Mouse (Mus musculus): Measurements from ENCODE around the gene Tex19.1. TPM values are rescaled to one million over a fixed set of nuclear protein-coding genes. Genes with fewer than 3 reads are reported as not detected.

Tex19.1 gene
- polyA plus RNA-seq, 1 experiment from 2014 or later, result not detected

DNA sequence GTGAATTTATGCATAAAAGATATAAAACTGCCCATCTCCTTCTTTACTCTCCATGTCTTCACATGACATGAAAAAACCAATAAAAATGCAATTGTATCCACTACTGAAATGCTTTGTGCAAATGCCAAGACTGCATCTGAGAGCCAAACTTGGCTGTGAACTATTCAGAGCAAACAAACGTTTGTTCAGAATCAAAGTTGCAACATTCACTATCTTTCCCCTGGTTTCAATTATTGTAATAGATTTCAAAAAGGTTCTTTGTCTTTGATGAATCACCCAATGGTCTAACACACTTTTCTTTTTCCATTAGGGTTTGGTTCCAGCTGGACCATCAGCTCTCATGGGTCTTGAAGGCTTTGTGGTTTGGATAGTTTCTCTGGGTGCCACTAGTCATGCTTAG, 16.3 kb upstream of the Tex19.1 start:
- ATAC-seq (replicated peaks; ENCODE audit: extremely low read depth, insufficient read depth, low FRiP score), result no peak
- Histone ChIP-seq H3K36me3 (ENCODE audit: control insufficient read depth, insufficient read depth) (no peaks in the 10 kb centered on the region), H3K4me2 (ENCODE audit: low read depth, low read length) (no peak overlapping the region), H3K4me3 (ENCODE audit: low read length) (no peak overlapping the region), H3K4me1 (ENCODE audit: control insufficient read depth, insufficient read depth, low read length) (peaks cover 4% of the 10 kb centered on the region; the same call in 1 of the 2 replicates), H3K9ac (ENCODE audit: low read length) (no peak overlapping the region), H3K27ac (ENCODE audit: low read length) (no peak overlapping the region), H3K9me3 (replicated peaks; ENCODE audit: control insufficient read depth, low read length) (no peaks in the 10 kb centered on the region), H3K27me3 (ENCODE audit: control insufficient read depth, insufficient read depth, low read length) (no peaks in the 10 kb centered on the region)
- WGBS, result 49% methylated on average over 1 of the region's 1 CpGs

DNA sequence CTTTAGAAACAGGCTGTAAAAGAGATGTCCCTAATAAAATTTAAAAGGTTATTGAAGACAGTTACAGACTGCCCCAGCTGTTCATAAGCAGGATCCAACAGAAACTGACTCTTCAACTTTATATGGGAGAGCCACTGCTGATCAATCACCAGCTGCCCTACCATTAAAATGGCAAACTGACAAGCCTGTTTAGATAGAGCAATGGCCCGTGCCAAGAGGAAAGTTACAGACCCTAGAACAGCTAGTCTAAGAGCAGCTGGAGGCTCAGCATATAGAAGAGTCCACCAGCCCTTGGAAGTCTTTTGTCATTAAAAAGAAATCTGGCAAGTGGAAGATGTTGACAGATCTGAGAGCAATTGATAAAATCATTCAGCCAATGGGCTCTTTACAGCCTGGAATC, 11.3 kb upstream of the Tex19.1 start:
- no peak for ATAC-seq (replicated peaks; ENCODE audit: extremely low read depth, insufficient read depth, low FRiP score)
- Histone ChIP-seq H3K27me3 (ENCODE audit: control insufficient read depth, insufficient read depth, low read length) (0 out of 2 replicates have a peak, but pooled peaks cover 3% of the 10 kb centered on the region), H3K27ac (ENCODE audit: low read length) (no peak overlapping the region), H3K4me1 (ENCODE audit: control insufficient read depth, insufficient read depth, low read length) (no peaks in the 10 kb centered on the region; the same call in 1 of the 2 replicates), H3K36me3 (ENCODE audit: control insufficient read depth, insufficient read depth) (no peaks in the 10 kb centered on the region), H3K4me2 (ENCODE audit: low read depth, low read length) (no peak overlapping the region), H3K4me3 (ENCODE audit: low read length) (no peak overlapping the region), H3K9ac (ENCODE audit: low read length) (no peak overlapping the region), H3K9me3 (replicated peaks; ENCODE audit: control insufficient read depth, low read length) (no peaks in the 10 kb centered on the region)
- WGBS, result 19% methylated on average over 1 of the region's 1 CpGs

DNA sequence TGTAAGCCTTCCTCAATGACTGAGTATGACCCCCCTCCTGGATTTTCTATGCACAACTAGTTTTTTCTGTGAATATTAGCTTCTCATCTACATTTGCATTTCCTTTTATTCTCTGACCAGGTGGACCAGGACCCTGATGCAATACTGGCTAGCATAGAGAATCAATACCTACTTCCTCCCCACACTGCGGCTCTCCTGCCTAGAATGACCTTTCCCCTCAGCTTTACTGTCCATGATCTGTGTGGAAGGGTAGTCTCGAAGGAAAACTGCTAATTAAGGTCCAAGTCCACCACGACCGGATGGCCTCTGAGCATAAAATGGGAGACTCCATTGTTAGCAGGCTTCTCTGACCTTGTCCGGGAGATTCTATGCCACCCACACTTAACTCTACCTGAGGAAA, 8.3 kb upstream of the Tex19.1 start:
- no peaks in the 10 kb centered on the region for H3K9me3 ChIP-seq (replicated peaks; ENCODE audit: control insufficient read depth, low read length)
- ATAC-seq (replicated peaks; ENCODE audit: extremely low read depth, insufficient read depth, low FRiP score), result no peak
- 92% methylated on average over 5 of the region's 5 CpGs for WGBS
- H3K27me3 ChIP-seq (ENCODE audit: control insufficient read depth, insufficient read depth, low read length), result 0 out of 2 replicates have a peak, but pooled peaks cover 3% of the 10 kb centered on the region
- no peak overlapping the region for H3K27ac ChIP-seq (ENCODE audit: low read length)
- no peak overlapping the region for H3K4me3 ChIP-seq (ENCODE audit: low read length)
- no peak overlapping the region for H3K9ac ChIP-seq (ENCODE audit: low read length)
- H3K4me2 ChIP-seq (ENCODE audit: low read depth, low read length), result no peak overlapping the region
- no peaks in the 10 kb centered on the region; the same call in 1 of the 2 replicates for H3K4me1 ChIP-seq (ENCODE audit: control insufficient read depth, insufficient read depth, low read length)
- no peaks in the 10 kb centered on the region for H3K36me3 ChIP-seq (ENCODE audit: control insufficient read depth, insufficient read depth)

DNA sequence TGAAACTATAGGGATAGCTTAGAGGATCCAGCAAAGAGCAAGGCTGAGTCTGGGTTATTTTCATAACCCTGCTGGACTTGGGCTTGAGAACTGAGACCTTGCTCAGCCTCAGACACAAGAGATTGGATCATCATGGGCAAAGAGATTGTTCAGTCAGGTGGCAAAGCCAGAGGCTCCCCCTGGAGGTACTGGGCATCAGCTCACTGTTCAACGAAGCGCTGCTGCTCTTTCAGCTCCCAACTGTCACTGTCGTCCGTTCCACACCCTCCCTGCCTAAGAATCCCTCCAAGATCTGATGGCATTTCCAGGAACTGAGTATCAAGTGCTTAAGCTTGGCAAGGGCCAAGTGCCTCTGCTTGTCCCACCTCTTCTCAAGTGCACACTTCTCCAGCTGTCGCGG, 7.2 kb upstream of the Tex19.1 start:
- H3K4me1 ChIP-seq (ENCODE audit: control insufficient read depth, insufficient read depth, low read length), result no peaks in the 10 kb centered on the region; the same call in 1 of the 2 replicates
- H3K4me3 ChIP-seq (ENCODE audit: low read length), result no peak overlapping the region
- no peak overlapping the region for H3K9ac ChIP-seq (ENCODE audit: low read length)
- no peaks in the 10 kb centered on the region for H3K9me3 ChIP-seq (replicated peaks; ENCODE audit: control insufficient read depth, low read length)
- 0 out of 2 replicates have a peak, but pooled peaks cover 3% of the 10 kb centered on the region for H3K27me3 ChIP-seq (ENCODE audit: control insufficient read depth, insufficient read depth, low read length)
- H3K36me3 ChIP-seq (ENCODE audit: control insufficient read depth, insufficient read depth), result no peaks in the 10 kb centered on the region
- ATAC-seq (replicated peaks; ENCODE audit: extremely low read depth, insufficient read depth, low FRiP score), result no peak
- no peak overlapping the region for H3K27ac ChIP-seq (ENCODE audit: low read length)
- no peak overlapping the region for H3K4me2 ChIP-seq (ENCODE audit: low read depth, low read length)
- WGBS, result 26% methylated on average over 6 of the region's 6 CpGs

DNA sequence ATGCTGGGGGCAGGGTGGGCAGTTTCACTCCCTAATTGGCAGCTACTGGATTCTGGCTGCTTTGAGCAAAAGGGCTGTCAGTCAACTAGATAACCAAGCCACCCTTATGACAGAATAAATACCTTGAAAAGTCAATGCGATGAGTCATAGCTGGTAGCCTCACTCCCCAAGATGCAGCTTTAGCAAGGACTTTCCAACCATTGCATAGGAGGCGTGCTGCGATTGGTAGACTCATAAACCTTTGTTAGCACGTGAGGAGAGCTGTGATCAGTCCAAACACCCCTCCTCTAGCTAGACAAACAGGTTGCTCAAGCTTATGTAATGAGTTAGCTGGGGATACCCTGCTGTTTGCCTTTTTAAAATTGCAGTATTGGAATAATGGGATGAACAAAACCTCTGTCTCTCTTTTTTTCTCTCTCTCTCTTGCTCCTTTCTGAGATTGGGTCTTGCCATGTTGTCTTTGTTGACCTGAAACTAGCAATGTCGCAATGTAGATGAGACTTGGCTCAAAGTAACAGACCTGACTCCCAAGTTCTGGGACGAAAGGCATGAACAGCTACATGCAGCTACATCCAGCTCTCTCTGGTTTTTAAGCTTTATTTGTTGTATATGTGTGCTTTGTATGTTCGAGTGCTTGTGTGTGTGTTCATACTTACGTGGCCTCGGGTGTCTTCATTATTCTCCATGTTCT, 2.5 kb upstream of the Tex19.1 start:
- Histone ChIP-seq H3K36me3 (ENCODE audit: control insufficient read depth, insufficient read depth) (no peaks in the 10 kb centered on the region), H3K27me3 (ENCODE audit: control insufficient read depth, insufficient read depth, low read length) (0 out of 2 replicates have a peak, but pooled peaks cover 3% of the 10 kb centered on the region), H3K4me1 (ENCODE audit: control insufficient read depth, insufficient read depth, low read length) (no peaks in the 10 kb centered on the region), H3K9ac (ENCODE audit: low read length) (no peak overlapping the region), H3K4me3 (ENCODE audit: low read length) (no peak overlapping the region), H3K9me3 (replicated peaks; ENCODE audit: control insufficient read depth, low read length) (no peaks in the 10 kb centered on the region), H3K4me2 (ENCODE audit: low read depth, low read length) (no peak overlapping the region), H3K27ac (ENCODE audit: low read length) (no peak overlapping the region)
- 74% methylated on average over 9 of the region's 9 CpGs for WGBS
- ATAC-seq (replicated peaks; ENCODE audit: extremely low read depth, insufficient read depth, low FRiP score), result no peak

DNA sequence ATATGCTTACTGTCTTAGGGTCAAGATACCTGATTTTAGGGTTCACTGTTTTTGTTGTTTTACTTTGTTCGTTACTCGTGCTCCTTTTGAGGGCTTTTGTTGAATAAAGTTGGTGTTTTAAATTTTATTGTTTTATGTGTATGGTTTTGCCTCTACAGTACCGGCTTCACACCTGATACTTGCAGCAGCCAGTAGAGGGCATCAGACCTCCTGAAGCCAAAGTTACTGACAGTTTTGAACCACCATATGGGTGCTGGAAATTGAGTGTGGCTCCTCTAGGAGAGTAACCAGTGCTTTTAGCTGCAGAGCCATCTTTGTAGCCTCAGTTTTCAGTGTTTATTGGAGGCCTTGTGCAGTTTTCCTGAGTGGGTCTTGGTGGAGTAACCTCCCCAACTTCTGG, 2.2 kb downstream of the Tex19.1 start:
- Histone ChIP-seq H3K4me2 (ENCODE audit: low read depth, low read length) (no peak overlapping the region), H3K9me3 (replicated peaks; ENCODE audit: control insufficient read depth, low read length) (no peaks in the 10 kb centered on the region), H3K4me3 (ENCODE audit: low read length) (no peak overlapping the region), H3K4me1 (ENCODE audit: control insufficient read depth, insufficient read depth, low read length) (no peaks in the 10 kb centered on the region), H3K36me3 (ENCODE audit: control insufficient read depth, insufficient read depth) (no peaks in the 10 kb centered on the region), H3K9ac (ENCODE audit: low read length) (no peak overlapping the region), H3K27ac (ENCODE audit: low read length) (no peak overlapping the region), H3K27me3 (ENCODE audit: control insufficient read depth, insufficient read depth, low read length) (no peaks in the 10 kb centered on the region)
- WGBS, result 81% methylated on average over 3 of the region's 3 CpGs
- ATAC-seq (replicated peaks; ENCODE audit: extremely low read depth, insufficient read depth, low FRiP score), result no peak

DNA sequence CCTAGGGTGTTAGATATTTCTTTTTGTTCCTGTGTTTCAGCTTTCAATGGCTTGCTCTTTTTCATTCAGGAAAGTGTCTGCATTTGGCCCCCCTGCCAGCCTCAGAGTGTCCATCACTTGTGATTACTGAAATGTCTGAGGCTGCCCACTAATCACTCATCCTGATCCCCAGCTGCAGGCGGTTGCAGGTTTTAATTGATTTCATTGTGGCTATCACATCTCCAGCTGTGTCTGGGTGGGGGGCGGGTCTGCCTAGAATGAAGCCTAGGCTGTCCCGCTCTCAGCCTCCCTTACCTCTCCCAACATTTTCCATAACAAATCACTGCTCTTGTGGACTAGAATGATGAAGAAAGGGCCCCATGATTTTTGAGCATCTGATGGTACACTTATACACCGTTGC, 8.3 kb downstream of the Tex19.1 start:
- no peaks in the 10 kb centered on the region for H3K9me3 ChIP-seq (replicated peaks; ENCODE audit: control insufficient read depth, low read length)
- H3K4me3 ChIP-seq (ENCODE audit: low read length), result no peak overlapping the region
- H3K27me3 ChIP-seq (ENCODE audit: control insufficient read depth, insufficient read depth, low read length), result peaks cover 31% of the 10 kb centered on the region
- H3K4me2 ChIP-seq (ENCODE audit: low read depth, low read length), result no peak overlapping the region
- no peak for ATAC-seq (replicated peaks; ENCODE audit: extremely low read depth, insufficient read depth, low FRiP score)
- H3K4me1 ChIP-seq (ENCODE audit: control insufficient read depth, insufficient read depth, low read length), result 0 out of 2 replicates have a peak, but pooled peaks cover 4% of the 10 kb centered on the region
- no peak overlapping the region for H3K9ac ChIP-seq (ENCODE audit: low read length)
- H3K36me3 ChIP-seq (ENCODE audit: control insufficient read depth, insufficient read depth), result no peaks in the 10 kb centered on the region
- WGBS, result 48% methylated on average over 4 of the region's 4 CpGs
- H3K27ac ChIP-seq (ENCODE audit: low read length), result no peak overlapping the region

DNA sequence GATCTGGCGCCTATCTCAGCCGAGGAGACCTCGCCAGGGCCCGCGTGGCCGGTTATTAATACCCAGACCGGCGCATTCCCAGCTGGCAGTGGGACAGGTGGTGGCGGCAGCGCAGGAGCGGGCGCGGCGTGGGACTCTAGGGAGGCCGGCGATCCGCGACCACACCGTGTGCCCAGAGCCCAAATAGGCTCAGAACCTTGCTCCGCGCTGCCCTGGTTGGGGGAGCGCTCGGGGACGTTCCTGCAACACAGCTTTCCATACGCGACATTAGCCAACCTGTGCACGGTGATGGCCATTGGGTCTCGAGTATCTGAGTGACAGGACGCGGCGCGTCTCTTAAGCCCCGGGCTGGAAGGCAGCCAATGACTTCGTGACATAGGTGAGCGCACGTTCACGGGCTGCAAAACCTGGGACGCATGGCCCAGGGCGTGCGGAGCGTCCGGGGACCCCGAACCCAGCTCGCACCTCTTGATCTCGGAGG, 10.5 kb downstream of the Tex19.1 start:
- 0 out of 2 replicates have a peak, but pooled peaks have one; percentile 52 for ATAC-seq (replicated peaks; ENCODE audit: extremely low read depth, insufficient read depth, low FRiP score)
- 2% methylated on average over 45 of the region's 45 CpGs for whole genome bisulfite sequencing

DNA sequence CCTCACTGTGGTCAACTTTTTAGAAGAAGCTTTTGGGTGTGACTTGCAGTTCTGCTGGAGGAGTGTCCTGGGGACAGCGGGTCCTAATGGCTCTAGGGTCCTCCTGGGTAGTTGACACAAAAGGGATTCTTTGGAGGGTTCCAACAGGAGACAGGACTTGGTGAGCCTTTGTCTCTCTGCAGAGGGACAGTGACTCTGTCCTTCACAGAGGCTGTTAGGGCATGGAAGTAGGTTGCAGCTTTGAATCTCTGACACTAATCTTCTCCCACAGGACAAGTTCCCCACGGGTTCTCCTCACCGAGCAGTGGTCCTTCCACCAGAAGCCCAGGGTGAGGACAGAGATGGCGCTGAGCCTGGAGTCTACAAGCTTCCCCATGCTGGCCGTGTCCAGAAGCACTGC, 14.0 kb downstream of the Tex19.1 start, which contains the start of gene Uts2r:
Gene Uts2r, plus strand, starts transcription at position 301 of the 400 bp plus-strand sequence.
- H3K36me3 ChIP-seq (ENCODE audit: control insufficient read depth, insufficient read depth), result no peaks in the 10 kb centered on the region
- ATAC-seq (replicated peaks; ENCODE audit: extremely low read depth, insufficient read depth, low FRiP score), result no peak
- H3K27me3 ChIP-seq (ENCODE audit: control insufficient read depth, insufficient read depth, low read length), result peaks cover 28% of the 10 kb centered on the region
- no peak within 1 kb of the TSS for H3K27ac ChIP-seq (ENCODE audit: low read length)
- no peaks in the 10 kb centered on the region for H3K9me3 ChIP-seq (replicated peaks; ENCODE audit: control insufficient read depth, low read length)
- no peak within 1 kb of the TSS for H3K9ac ChIP-seq (ENCODE audit: low read length)
- no peak within 1 kb of the TSS for H3K4me3 ChIP-seq (ENCODE audit: low read length)
- 0 out of 2 replicates have a peak, but pooled peaks cover 4% of the 10 kb centered on the region for H3K4me1 ChIP-seq (ENCODE audit: control insufficient read depth, insufficient read depth, low read length)
- WGBS, result 83% methylated on average over 5 of the region's 5 CpGs
- no peak within 1 kb of the TSS for H3K4me2 ChIP-seq (ENCODE audit: low read depth, low read length)

More for the DNA sequence above, 10.5 kb downstream of the Tex19.1 start:
- Histone ChIP-seq H3K9ac (ENCODE audit: low read length) (peak overlapping the region; percentile 15), H3K27me3 (ENCODE audit: control insufficient read depth, insufficient read depth, low read length) (peaks cover 31% of the 10 kb centered on the region), H3K36me3 (ENCODE audit: control insufficient read depth, insufficient read depth) (no peaks in the 10 kb centered on the region), H3K4me3 (ENCODE audit: low read length) (peak overlapping the region; percentile 40), H3K4me2 (ENCODE audit: low read depth, low read length) (peak overlapping the region; percentile 68), H3K27ac (ENCODE audit: low read length) (no peak overlapping the region), H3K9me3 (replicated peaks; ENCODE audit: control insufficient read depth, low read length) (no peaks in the 10 kb centered on the region), H3K4me1 (ENCODE audit: control insufficient read depth, insufficient read depth, low read length) (0 out of 2 replicates have a peak, but pooled peaks cover 4% of the 10 kb centered on the region)
